8 mouse cellular contexts compared by ENCODE assay signal in the genomic region with DNA sequence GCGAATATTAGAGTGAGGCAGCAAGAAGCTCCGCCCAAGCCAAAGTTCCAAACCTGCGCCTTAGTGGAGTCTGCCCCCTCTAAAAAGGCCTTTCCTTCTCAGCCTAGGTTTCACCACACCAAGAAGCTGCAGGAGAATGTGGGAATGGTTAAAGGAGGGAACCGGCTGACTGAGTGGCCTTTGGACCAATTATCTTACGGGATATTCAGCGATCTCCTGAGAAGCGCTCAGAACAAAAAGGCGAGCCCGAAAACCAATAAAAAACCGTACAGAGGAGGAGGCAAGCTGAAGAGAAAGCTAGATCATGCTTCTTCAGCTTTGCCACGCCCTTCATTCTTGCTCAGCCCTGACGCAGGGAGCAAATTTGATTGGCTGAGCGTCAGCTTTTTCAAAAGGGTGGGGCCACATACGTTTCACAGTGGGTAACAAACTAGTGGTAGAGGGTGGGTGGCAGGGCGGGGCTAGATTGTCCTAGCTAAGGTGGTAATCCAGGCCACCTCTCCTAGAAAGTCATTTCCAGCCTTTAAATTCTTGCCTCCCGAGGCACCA. TPM values are rescaled to one million over a fixed set of nuclear protein-coding genes. Genes with fewer than 3 reads are reported as not detected.
DNase-seq lines count a peak whose midpoint lies in the region; ATAC-seq and TF ChIP-seq lines count a peak whose summit lies in the region.

A gene (plus strand): TSS at position 436 of the 549 bp plus-strand sequence.

- peak within 1 kb of the TSS; percentile 80 for H3K9ac ChIP-seq in forebrain, postnatal 0 days

- no peaks in the 10 kb centered on the region for H3K9me3 ChIP-seq in forebrain, postnatal 0 days (ENCODE audit: low read length)

- ATAC-seq in forebrain, postnatal 0 days: peak; percentile 93

- H3K27ac ChIP-seq in cerebellum, adult 2 months (ENCODE audit: insufficient read depth, low read length): peak within 1 kb of the TSS; percentile 90
- peak within 1 kb of the TSS; percentile 94 for H3K27ac ChIP-seq in forebrain, postnatal 0 days (ENCODE audit: low read depth, low read length)

- H3K4me1 ChIP-seq in cerebellum, adult 2 months (ENCODE audit: control insufficient read depth, insufficient read depth, low read length): no peaks in the 10 kb centered on the region; the same call in 1 of the 2 replicates
- H3K4me1 ChIP-seq in forebrain, postnatal 0 days (ENCODE audit: insufficient read depth): 0 out of 2 replicates have a peak, but pooled peaks cover 2% of the 10 kb centered on the region

- peaks cover 6% of the 10 kb centered on the region; the same call in 1 of the 2 replicates for H3K36me3 ChIP-seq in forebrain, postnatal 0 days (ENCODE audit: insufficient read depth)

- no peak for TF ChIP-seq CTCF in cerebellum, adult 2 months (IDR thresholded peaks at IDR 0.05; ENCODE audit: borderline replicate concordance, insufficient read depth, low read depth, low read length)
- TF ChIP-seq CTCF in forebrain, postnatal 0 days (IDR thresholded peaks at IDR 0.05; ENCODE audit: low read depth): no peak

- H3K4me3 ChIP-seq in cerebellum, adult 2 months (replicated peaks; ENCODE audit: insufficient read depth, low read depth, low read length): peak within 1 kb of the TSS; percentile 83
- peak within 1 kb of the TSS; percentile 60 for H3K4me3 ChIP-seq in forebrain, postnatal 0 days (ENCODE audit: low read depth, low read length)

- DNase-seq in MEL-GATA-1-ER (ENCODE audit: extremely low read depth, low read depth): peak; percentile 98
- DNase-seq in cerebellum, adult 2 months: peak; percentile 85 to 94
- DNase-seq in forebrain, postnatal 0 days: peak; percentile 93
- peak; percentile 87 for DNase-seq in heart, postnatal 4 days
- peak; percentile 70 to 74 for DNase-seq in layer of hippocampus, postnatal 10 days (ENCODE audit: low spot score in 2 of 2)
- peak; percentile 95 for DNase-seq in lung, postnatal 10 days
- peak; percentile 75 for DNase-seq in ovary, postnatal 36 days (ENCODE audit: low spot score)
- peak; percentile 82 for DNase-seq in thymus, postnatal 25 days

- no peak for TF ChIP-seq POLR2A in cerebellum, adult 2 months (IDR thresholded peaks at IDR 0.05; ENCODE audit: borderline replicate concordance, insufficient read depth, low read length)

- WGBS in cerebellum, adult 2 months: 5% methylated on average over 16 of the region's 16 CpGs
- 27% methylated on average over 16 of the region's 16 CpGs for WGBS in forebrain, postnatal 0 days

- H3K27me3 ChIP-seq in cerebellum, adult 2 months (ENCODE audit: control insufficient read depth, insufficient read depth, low read length): no peaks in the 10 kb centered on the region
- H3K27me3 ChIP-seq in forebrain, postnatal 0 days (ENCODE audit: insufficient read depth, low read length): no peaks in the 10 kb centered on the region

- H3K4me2 ChIP-seq in forebrain, postnatal 0 days (ENCODE audit: low read depth): peak within 1 kb of the TSS; percentile 57

RNA-seq across cellular contexts. Expression of the gene that starts here (rescaled TPM):
- polyA plus RNA-seq in cerebellum, adult 2 months (2012; rRNA removed): 579 and 612 TPM in 2 replicates
- total RNA-seq in forebrain, postnatal 0 days (2014; rRNA removed): 160 and 194 TPM in 2 replicates
- 149 and 160 TPM in 2 replicates for polyA plus RNA-seq in forebrain, postnatal 0 days (2015; fragmentation: Nextera tagmentation; extraction: Ambion mirVana)
- 100 to 1,000 TPM; 173 to 186 TPM for total RNA-seq in heart, postnatal 4 days (2021)
- 100 to 1,000 TPM; 262 TPM for total RNA-seq in layer of hippocampus, postnatal 10 days (2021)

Comparison
In these comparisons a context has a peak if more than half of its experiments do, and no peak if none do; other contexts are left out.
1. Peak in every context shown above with its lines: DNase-seq, ATAC-seq, H3K4me3 ChIP-seq and H3K27ac ChIP-seq.